Mouse (Mus musculus) olfactory bulb, adult 2 months (tissue): ENCODE measurements around the gene Gopc. TPM values are rescaled to one million over a fixed set of nuclear protein-coding genes. Genes with fewer than 3 reads are reported as not detected.
"Not testable (repeated sequence)": the region's sequence is repeated elsewhere in the genome, so short reads cannot be mapped to it uniquely, and the experiment has no call there.

Source experiments
- H3K27ac ChIP-seq: fragments of 200-500 bp; 2 replicates; pipeline ENCODE4 v1.5.1; 2012; ENCODE audit warnings: low read depth, low read length; ENCODE audit not compliant: insufficient read depth
- H3K4me1 ChIP-seq: fragments of 200-500 bp; 2 replicates; pipeline ENCODE4 v1.6.1; 2012; ENCODE audit warnings: low read length; ENCODE audit not compliant: control insufficient read depth, insufficient read depth
- H3K4me3 ChIP-seq: fragments of 200-500 bp; 2 replicates; pipeline ENCODE4 v1.5.1; 2012; ENCODE audit warnings: mild to moderate bottlenecking, low read depth, low read length, moderate library complexity; ENCODE audit not compliant: insufficient read depth
- CTCF ChIP-seq: fragments of 200-500 bp; IDR thresholded peaks from 2 replicates; pipeline ENCODE4 v1.5.1; 2012; ENCODE audit warnings: low read depth, mild to moderate bottlenecking, low read length, moderate library complexity; ENCODE audit not compliant: insufficient read depth
- POLR2A ChIP-seq: fragments of 200-500 bp; IDR thresholded peaks from 2 replicates; pipeline ENCODE4 v1.6.1; 2012; ENCODE audit warnings: mild to moderate bottlenecking, low read depth, low read length, moderate library complexity; ENCODE audit not compliant: insufficient read depth
- WGBS: fragments of 180-500 bp; shearing (Covaris S2); methylation state at CpG from one replicate; pipeline ENCODE4 v1.1.7; 2018; 5-methylcytosine and 5-hydroxymethylcytosine counted together
- polyA plus RNA-seq: library from polyadenylated mRNA; stranded (reverse); fragments of >200 nt; gene quantifications from 2 replicates; pipeline ENCODE4 v1.2.4, GENCODE M21; 2012; ENCODE audit warnings: low replicate concordance; ENCODE audit not compliant: missing spikeins, insufficient read depth, insufficient read length

Gene Gopc
- polyA plus RNA-seq, 1 experiment = not detected

DNA sequence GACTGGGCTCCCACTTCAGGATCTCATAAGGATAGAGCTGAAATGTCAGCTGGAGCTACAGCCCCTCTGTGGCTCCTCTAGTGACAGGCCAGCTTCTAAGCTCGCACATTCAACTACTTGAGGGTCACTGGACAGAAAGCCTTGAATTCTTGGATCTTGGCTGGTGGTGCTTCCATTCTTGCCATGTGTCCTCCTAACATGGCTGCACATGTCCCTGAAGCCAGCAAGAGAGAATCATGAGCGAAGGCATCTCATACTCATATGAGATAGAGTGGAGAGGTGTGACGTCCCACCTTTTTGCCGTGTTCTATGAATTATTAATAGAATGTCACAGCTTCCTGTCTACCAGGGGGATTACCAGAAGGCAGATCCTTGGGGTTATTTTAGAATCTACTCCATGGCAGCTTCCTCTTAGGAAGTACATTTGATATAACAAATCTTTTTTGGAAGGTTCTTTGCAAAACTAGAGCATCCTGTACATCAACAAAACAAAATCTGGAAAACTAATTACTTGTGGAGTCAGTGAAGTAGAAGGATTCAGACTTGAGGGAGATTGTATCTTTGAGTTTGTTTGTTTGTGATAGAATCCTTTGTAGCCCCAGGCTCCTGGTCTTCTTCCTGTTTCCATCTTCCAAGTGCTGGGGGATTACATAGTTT lies 87.9 kb downstream of the Gopc start:
- 90% methylated on average over 4 of the region's 4 CpGs for WGBS
- no peaks in the 10 kb centered on the region for H3K4me1 ChIP-seq
- TF ChIP-seq POLR2A (no peak), CTCF (no peak)
- no peak overlapping the region for H3K4me3 ChIP-seq
- no peak overlapping the region for H3K27ac ChIP-seq

DNA sequence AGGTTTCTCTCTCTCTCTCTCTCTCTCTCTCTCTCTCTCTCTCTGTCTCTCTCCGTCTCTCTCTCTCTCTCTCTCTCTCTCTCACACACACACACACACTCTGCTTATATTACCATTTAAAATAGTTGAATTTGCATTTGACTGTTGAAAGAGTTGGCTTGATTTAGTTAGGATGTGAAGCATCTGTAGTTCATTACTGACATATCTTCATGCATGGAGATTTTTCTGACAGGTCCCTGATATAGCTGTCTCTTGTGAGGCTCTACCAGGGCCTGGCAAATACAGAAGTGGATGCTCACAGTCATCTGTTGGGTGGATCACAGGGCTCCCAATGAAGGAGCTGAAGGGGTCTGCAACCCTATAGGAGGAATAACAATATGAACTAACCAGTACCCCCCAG lies 89.5 kb downstream of the Gopc start:
- WGBS = 40% methylated on average over 1 of the region's 1 CpGs
- H3K4me3 ChIP-seq, H3K27ac ChIP-seq, H3K4me1 ChIP-seq: not testable (repeated sequence)

DNA sequence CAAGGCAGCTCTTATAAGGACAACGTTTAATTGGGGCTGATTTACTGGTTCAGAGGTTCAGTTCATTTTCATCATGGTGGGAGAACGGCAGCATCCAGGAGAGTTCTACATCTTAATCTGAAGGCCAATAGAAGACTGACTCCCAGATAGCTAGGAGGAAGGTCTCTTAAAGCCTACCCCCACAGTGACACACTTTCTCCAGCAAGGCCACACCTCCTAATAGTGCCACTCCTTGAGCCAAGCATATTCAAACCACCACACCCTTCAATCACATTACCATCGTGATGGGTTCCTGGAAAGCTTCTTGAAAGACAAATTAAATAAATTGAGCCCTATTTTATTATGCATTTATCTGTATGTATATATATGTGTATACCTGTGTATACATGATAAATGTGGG lies 92.7 kb downstream of the Gopc start:
- Histone ChIP-seq H3K27ac (no peak overlapping the region), H3K4me1 (no peaks in the 10 kb centered on the region), H3K4me3 (no peak overlapping the region)
- TF ChIP-seq POLR2A (no peak), CTCF (no peak)
- WGBS = 86% methylated on average over 3 of the region's 3 CpGs

GRCm38 (mm10) chr10:52287852-52288533 lies 93.9 kb downstream of the Gopc start:
- Histone ChIP-seq H3K4me3 (no peak overlapping the region), H3K27ac (no peak overlapping the region), H3K4me1 (no peaks in the 10 kb centered on the region)
- WGBS = 40% methylated on average over 5 of the region's 5 CpGs
- no peak for TF ChIP-seq CTCF
- no peak for TF ChIP-seq POLR2A

Other genes with a start within 250 kb of the Gopc start
- not detected in 2 replicates for gene Ros1, start 186.9 kb downstream of the Gopc start, polyA plus RNA-seq
- gene Dcbld1, start 148.5 kb downstream of the Gopc start, polyA plus RNA-seq = not detected in 2 replicates
- gene Gm26741, start 23.4 kb downstream of the Gopc start, polyA plus RNA-seq = not detected in 2 replicates
- gene Nepn, start 6.8 kb upstream of the Gopc start, polyA plus RNA-seq = not detected in 2 replicates
- gene Nus1, start 35.4 kb upstream of the Gopc start, polyA plus RNA-seq = 304 TPM in 1 of 2 replicates, not detected in the other